Mouse (Mus musculus) left cerebral cortex, postnatal 4 days (tissue): ENCODE data around the gene Tmem222. TPM values are rescaled to one million over a fixed set of nuclear protein-coding genes. Genes with fewer than 3 reads are reported as not detected.

Source experiments
- DNase-seq: peaks from one replicate; pipeline ENCODE4 v3.0.0-alpha.2; 2022
- intact Hi-C: fragments of 180-260 bp; cut with DNase I; formaldehyde crosslinking; loops from one replicate; pipeline ENCODE4 v1.15.1; 2025
- total RNA-seq, 2 experiments: library from RNA; stranded (reverse); gene quantifications; 2 replicates each; pipeline ENCODE4 v1.2.3; 2021

Gene Tmem222
- total RNA-seq = 10 to 100 TPM; 73.7 to 74.9 TPM

DNA sequence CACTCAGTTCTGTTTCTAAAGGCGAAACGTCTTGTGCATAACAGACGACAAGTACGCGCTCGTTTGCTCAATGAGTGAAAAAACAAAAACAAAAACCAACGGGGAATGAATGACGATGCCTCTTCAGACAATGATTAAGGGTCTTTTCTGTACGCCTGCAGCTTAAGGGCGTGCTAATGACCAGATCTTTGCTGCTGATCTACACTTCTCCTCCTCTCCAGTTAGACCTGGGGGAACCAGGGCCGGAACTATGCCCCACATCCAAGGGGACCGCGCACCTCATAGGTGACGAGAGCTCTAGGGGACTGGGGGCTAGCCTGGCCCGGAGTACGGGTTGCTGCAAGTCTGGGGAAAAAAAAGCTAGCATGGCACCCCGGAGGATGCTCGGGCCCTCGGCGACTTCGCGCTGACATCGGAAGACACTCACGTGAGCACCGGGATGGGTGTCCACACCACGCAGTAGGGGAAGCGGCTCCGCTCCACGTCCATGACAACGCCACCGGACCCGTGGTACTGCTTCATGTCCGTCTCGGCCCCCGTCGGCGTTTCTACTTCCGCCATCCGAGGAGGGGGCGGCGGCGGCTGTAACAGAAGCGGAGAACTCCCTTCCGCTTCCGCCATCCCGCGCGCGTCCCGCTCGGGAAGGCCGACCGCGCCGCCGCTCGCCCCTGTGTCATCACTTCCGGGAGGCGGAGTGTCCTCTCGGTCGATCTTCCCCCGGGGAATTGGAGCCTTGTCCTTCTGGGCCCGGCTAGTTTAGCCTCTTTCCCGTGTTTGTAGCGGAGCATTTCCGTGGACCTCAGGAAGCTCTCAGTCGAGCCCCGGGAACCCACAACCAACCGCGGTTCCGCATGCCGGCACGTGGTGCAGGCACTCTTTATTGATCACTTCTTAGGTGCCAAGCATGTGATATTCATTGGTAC lies at the start of gene Tmem222:
Gene Tmem222 (minus strand): TSS at position 689 of the 923 bp plus-strand sequence.
- intact Hi-C loops = no loop called here
- peak; percentile 95 for DNase-seq

DNA sequence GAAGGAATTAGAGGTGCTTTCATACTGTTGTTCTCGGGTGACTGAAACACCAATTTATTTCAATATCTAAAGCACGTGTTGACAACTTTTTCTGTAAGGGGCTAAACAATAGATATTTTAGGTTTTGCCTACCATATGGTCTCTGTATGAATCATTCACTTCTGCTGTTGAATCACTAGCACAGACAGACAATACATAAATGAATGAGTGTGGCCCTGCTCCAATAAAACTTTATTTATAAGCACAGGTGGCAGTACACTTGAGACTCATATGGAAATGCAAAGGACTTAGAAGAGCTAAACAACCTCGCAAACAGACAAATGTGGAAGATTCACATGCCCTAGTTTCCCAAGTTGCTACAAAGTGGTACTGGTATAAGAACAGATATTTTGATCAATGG lies 42.1 kb upstream of the Tmem222 start:
- intact Hi-C loops = no loop called here
- DNase-seq = no peak

DNA sequence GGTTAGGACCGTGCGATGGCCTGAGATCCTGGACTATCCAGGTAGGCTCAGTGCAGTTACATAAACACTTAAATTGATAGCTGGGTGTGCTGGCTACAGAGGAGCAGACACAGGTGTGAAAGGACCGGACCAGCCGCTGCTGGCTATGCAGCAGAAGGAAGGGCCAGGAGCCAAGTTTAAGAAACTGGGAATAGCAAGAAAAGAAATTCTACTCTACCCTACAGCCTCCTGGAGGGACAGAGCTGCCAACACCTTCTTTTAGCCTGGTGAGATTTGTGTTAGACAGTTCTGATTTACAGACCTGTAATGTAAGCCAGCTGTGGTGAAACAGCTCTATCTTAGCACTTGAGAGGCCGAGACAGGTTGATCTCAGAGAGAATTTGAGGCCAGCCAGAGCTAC lies 38.4 kb upstream of the Tmem222 start:
- no peak for DNase-seq
- intact Hi-C loops = no loop called here

DNA sequence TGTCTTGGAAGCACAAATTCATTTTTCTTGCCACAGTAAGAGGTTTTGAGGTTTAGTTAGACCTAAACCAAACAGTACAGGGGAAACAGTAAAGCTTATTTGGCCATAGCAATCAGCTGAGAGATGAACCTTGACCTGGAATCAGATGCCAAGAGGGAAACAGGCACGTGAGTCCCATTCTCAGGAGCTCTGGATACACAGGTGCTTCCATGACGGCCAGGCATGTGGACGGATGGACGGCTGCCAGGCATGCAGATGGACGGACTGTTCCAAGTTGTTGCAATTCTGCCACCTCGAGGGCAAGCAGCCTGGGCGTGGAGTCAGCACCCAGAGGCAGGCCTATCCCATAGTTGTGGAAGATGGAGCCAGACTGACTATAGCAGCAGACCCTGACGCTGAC lies 37.3 kb upstream of the Tmem222 start:
- intact Hi-C loops = no loop called here

GRCm38 (mm10) chr4:133309948-133310347 lies 32.4 kb upstream of the Tmem222 start:
- DNase-seq = peak; percentile 90
- intact Hi-C loops = loop anchor here (2.0 kb wide), 1 partner anchor 141 kb away; no protein-coding TSS in a partner anchor

More for the DNA sequence above, 37.3 kb upstream of the Tmem222 start:
- DNase-seq = peak; percentile 76

DNA sequence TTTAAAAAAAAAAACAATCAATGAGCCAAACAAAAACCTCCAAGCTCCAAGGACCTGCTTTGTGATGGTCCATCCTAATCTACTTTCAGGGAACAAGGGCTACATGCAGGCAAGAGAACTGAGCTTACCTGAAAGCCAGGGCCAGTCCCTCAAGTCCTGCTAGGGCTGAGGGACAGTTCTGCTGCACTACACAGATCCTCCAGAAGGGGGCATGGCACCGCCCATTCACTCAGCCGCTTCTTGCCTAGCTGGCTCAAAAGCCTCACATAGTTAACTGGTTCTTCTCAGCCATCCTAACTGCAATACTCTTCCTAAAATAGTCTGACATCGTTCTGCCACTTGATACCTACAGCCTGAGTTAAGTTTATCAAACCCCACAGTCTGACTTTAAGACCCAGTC lies 29.7 kb upstream of the Tmem222 start:
- intact Hi-C loops = no loop called here
- DNase-seq = peak; percentile 54

DNA sequence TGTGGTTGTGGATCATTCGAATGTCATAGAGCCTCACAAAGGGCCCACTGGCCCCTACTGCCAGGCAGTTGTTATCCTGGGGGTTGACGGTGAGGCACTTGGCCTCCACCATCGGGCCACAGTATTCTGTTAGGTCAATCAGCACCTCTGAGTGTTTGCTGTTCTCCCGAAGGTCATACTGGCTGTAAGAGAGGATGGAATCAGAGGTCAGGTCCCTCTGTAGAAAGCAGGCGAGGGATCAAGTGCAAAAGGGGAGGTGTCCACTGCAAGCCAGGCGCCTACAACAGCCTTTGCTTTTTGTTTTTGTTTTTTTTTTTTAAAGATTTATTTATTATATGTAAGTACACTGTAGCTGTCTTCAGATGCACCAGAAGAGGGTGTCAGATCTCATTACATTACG lies 28.2 kb upstream of the Tmem222 start:
- no peak for DNase-seq
- intact Hi-C loops = no loop called here

GRCm38 (mm10) chr4:133304770-133305169 lies 27.2 kb upstream of the Tmem222 start:
- no peak for DNase-seq
- intact Hi-C loops = no loop called here

- DNase-seq = no peak
- intact Hi-C loops = loop anchor here (2.0 kb wide), 1 partner anchor 292 kb away; the partner anchor contains the start of gene Ahdc1
Measured at GRCm38 (mm10) chr4:133302668-133303067, 25.1 kb upstream of the Tmem222 start.

GRCm38 (mm10) chr4:133301802-133302201 lies 24.2 kb upstream of the Tmem222 start:
- intact Hi-C loops = loop anchor here (2.0 kb wide), 1 partner anchor 291 kb away; the partner anchor contains the start of gene Ahdc1
- peak; percentile 91 for DNase-seq

DNA sequence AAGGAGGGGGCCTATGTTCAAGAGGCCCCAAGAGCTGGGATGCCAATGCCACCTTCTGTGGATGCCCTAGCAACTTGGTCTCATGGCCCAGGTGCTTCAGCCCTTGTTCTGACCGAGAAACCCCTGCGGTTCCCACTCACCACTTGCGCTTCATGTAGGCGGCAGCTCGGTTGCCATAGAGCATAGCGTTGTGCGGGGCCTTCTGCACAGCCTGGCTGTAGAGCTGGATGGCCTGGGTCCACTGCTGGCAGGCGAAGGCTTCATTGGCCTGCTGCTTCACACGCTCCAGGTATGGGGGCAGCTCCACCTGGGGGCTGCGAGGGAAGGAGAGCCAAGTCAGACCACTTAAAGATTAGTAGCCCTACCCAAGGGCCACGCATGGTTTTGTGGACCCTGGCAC lies 22.8 kb upstream of the Tmem222 start:
- intact Hi-C loops = no loop called here
- peak; percentile 48 for DNase-seq

DNA sequence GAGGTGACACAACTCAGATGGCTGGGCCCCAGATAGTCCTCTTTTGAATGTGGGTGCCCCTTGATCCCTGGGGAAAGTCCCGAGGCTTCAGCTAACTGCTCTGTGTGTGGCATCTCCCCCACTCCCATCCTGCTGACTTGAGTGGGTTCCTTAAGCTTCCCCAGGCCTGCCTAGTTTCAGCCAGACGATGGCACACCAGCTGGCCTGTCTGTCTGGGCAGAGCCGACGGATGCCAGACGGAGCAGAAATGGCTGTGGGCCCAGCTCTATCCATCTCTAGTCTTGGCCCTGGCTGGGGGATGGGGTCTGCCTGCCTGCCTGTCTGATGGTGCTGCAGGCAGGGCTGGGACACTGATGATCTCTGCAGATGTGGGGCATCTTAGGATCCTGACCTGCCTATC lies 22.1 kb upstream of the Tmem222 start:
- intact Hi-C loops = loop anchor here (5.0 to 10.0 kb wide), 2 partner anchors 82 to 355 kb away; no protein-coding TSS in a partner anchor
- peak; percentile 96 for DNase-seq

GRCm38 (mm10) chr4:133298516-133299365 lies 21.1 kb upstream of the Tmem222 start:
- peak; percentile 95 for DNase-seq
- intact Hi-C loops = loop anchor here (5.0 to 10.0 kb wide), 2 partner anchors 81 to 354 kb away; no protein-coding TSS in a partner anchor

- peak; percentile 97 for DNase-seq
- intact Hi-C loops = loop anchor here (5.0 to 10.0 kb wide), 2 partner anchors 81 to 353 kb away; no protein-coding TSS in a partner anchor
Measured at GRCm38 (mm10) chr4:133297801-133298238, 20.2 kb upstream of the Tmem222 start.

- intact Hi-C loops = loop anchor here (5.0 to 10.0 kb wide), 2 partner anchors 80 to 353 kb away; no protein-coding TSS in a partner anchor
Measured at GRCm38 (mm10) chr4:133297360-133297759, 19.8 kb upstream of the Tmem222 start.

GRCm38 (mm10) chr4:133294084-133294483 lies 16.5 kb upstream of the Tmem222 start:
- intact Hi-C loops = loop anchor here (10.0 kb wide), 1 partner anchor 349 kb away; no protein-coding TSS in a partner anchor
- DNase-seq = no peak

More at GRCm38 (mm10) chr4:133297360-133297759, 19.8 kb upstream of the Tmem222 start:
- no peak for DNase-seq

GRCm38 (mm10) chr4:133292901-133293843 lies 15.6 kb upstream of the Tmem222 start:
- intact Hi-C loops = loop anchor here (10.0 kb wide), 1 partner anchor 348 kb away; no protein-coding TSS in a partner anchor
- peak; percentile 32 for DNase-seq

DNA sequence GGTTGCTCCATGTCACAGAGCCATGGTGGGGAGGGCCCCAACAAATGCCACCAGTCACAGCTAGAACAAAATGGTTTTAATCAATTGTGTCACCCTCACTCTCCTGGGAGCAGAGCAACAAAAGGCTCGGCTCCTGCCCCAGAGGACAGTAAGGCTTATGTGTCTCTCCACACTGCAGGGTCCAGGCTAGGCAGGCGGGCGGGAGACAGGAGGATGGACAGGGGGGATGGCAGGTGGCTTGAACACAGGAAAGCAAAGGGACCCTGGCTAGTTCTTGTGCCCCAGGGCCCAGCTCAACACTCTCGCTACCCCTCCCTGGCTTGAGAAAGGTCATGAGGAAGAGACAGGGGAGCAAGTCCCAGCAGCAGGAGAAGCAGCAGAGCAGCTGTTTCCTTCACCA lies 14.8 kb upstream of the Tmem222 start:
- intact Hi-C loops = loop anchor here (10.0 kb wide), 1 partner anchor 348 kb away; no protein-coding TSS in a partner anchor
- no peak for DNase-seq

DNA sequence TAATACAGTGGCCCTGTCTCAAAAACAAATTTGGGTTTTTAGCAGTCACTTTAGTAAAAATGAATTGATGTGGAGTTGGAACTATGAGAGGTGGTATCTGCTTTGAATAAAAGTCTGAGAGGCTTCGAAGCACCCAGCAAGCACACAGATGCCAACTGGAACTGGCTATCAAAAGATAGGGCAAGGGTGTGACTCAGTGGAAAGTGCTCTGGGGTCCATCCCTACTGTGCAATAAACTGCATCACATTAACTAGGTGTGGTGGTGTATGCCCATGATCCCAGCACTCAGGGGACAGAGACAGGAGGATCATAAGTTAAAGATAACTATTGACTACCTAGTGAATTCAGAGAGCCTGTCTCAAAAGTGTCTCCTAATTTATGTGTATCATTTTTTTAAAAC lies 13.7 kb upstream of the Tmem222 start:
- DNase-seq = no peak
- intact Hi-C loops = loop anchor here (10.0 kb wide), 1 partner anchor 346 kb away; no protein-coding TSS in a partner anchor
